Mouse (Mus musculus): ENCODE data around the gene Tspear. TPM values are rescaled to one million over a fixed set of nuclear protein-coding genes. Genes with fewer than 3 reads are reported as not detected.

The Tspear gene
- polyA plus RNA-seq, 1 experiment from 2014 or later: 0.07 TPM

- no peak overlapping the region for H3K27ac ChIP-seq (replicated peaks)
- no peaks in the 10 kb centered on the region for H3K36me3 ChIP-seq
- H3K4me3 ChIP-seq: no peak overlapping the region
- no peak for ATAC-seq (ENCODE audit: extremely low read depth, insufficient number of reproducible peaks, low FRiP score, low TSS enrichment)
- no peak overlapping the region for H3K4me2 ChIP-seq
- H3K9me3 ChIP-seq: no peaks in the 10 kb centered on the region
- 53% methylated on average over 4 of the region's 4 CpGs for WGBS
- peaks cover 17% of the 10 kb centered on the region for H3K4me1 ChIP-seq
- H3K9ac ChIP-seq: no peak overlapping the region
- 0 out of 2 replicates have a peak, but pooled peaks cover 7% of the 10 kb centered on the region for H3K27me3 ChIP-seq (replicated peaks)
Observed at GRCm38 (mm10) chr10:77913292-77913691, 226.9 kb downstream of the Tspear start.

GRCm38 (mm10) chr10:77916636-77917335, 230.4 kb downstream of the Tspear start:
- no peaks in the 10 kb centered on the region for H3K9me3 ChIP-seq
- no peak for ATAC-seq (ENCODE audit: extremely low read depth, insufficient number of reproducible peaks, low FRiP score, low TSS enrichment)
- H3K36me3 ChIP-seq: no peaks in the 10 kb centered on the region
- H3K27ac ChIP-seq (replicated peaks): no peak overlapping the region
- H3K9ac ChIP-seq: no peak overlapping the region
- H3K4me2 ChIP-seq: no peak overlapping the region
- H3K4me3 ChIP-seq: no peak overlapping the region
- H3K4me1 ChIP-seq: peaks cover 17% of the 10 kb centered on the region
- WGBS: 60% methylated on average over 8 of the region's 8 CpGs
- 0 out of 2 replicates have a peak, but pooled peaks cover 5% of the 10 kb centered on the region for H3K27me3 ChIP-seq (replicated peaks)

GRCm38 (mm10) chr10:77921009-77921408, 234.6 kb downstream of the Tspear start:
- Histone ChIP-seq H3K4me2 (no peak overlapping the region), H3K36me3 (no peaks in the 10 kb centered on the region), H3K9me3 (no peaks in the 10 kb centered on the region), H3K4me1 (no peaks in the 10 kb centered on the region), H3K27me3 (replicated peaks) (peaks cover 23% of the 10 kb centered on the region; the same call in 1 of the 2 replicates), H3K4me3 (no peak overlapping the region), H3K9ac (no peak overlapping the region), H3K27ac (replicated peaks) (no peak overlapping the region)
- ATAC-seq (ENCODE audit: extremely low read depth, insufficient number of reproducible peaks, low FRiP score, low TSS enrichment): no peak; the same call in 1 of the 2 replicates
- WGBS: 50% methylated on average over 5 of the region's 5 CpGs

DNA sequence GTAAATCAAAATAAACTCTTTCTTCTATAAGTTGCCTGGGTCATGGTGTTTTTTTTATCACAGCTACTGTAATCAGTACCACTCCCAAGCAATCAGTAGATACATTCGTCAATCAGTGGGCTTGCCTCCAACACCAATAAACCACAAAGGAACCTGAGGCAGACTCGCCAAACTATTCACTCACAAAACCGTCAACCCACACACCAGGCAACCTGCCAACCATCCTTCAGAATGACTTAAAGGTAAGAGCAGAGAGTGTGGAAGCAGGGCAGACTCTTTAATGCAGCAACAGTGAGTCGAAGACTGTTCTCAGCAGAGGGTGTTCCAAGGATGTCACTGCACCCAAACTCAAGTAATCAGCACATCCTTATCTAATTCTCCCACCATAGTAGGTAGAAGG, 236.3 kb downstream of the Tspear start:
- no peaks in the 10 kb centered on the region for H3K36me3 ChIP-seq
- no peak overlapping the region for H3K4me2 ChIP-seq
- no peak overlapping the region for H3K9ac ChIP-seq
- no peak overlapping the region for H3K4me3 ChIP-seq
- no peak for ATAC-seq (ENCODE audit: extremely low read depth, insufficient number of reproducible peaks, low FRiP score, low TSS enrichment)
- H3K27me3 ChIP-seq (replicated peaks): peaks cover 23% of the 10 kb centered on the region; the same call in 1 of the 2 replicates
- H3K9me3 ChIP-seq: no peaks in the 10 kb centered on the region
- H3K27ac ChIP-seq (replicated peaks): no peak overlapping the region
- no peaks in the 10 kb centered on the region for H3K4me1 ChIP-seq
- 49% methylated on average over 4 of the region's 4 CpGs for WGBS

- Histone ChIP-seq H3K4me2 (no peak overlapping the region), H3K4me3 (no peak overlapping the region), H3K9me3 (no peaks in the 10 kb centered on the region), H3K36me3 (no peaks in the 10 kb centered on the region), H3K27me3 (replicated peaks) (peaks cover 23% of the 10 kb centered on the region; the same call in 1 of the 2 replicates), H3K27ac (replicated peaks) (no peak overlapping the region), H3K9ac (no peak overlapping the region), H3K4me1 (no peaks in the 10 kb centered on the region)
- 30% methylated on average over 7 of the region's 7 CpGs for WGBS
- ATAC-seq (ENCODE audit: extremely low read depth, insufficient number of reproducible peaks, low FRiP score, low TSS enrichment): no peak
Observed at GRCm38 (mm10) chr10:77926140-77926539, 239.8 kb downstream of the Tspear start.

GRCm38 (mm10) chr10:77927375-77927774, 241.0 kb downstream of the Tspear start:
- Histone ChIP-seq H3K4me1 (no peaks in the 10 kb centered on the region), H3K4me2 (no peak overlapping the region), H3K27ac (replicated peaks) (no peak overlapping the region), H3K9me3 (no peaks in the 10 kb centered on the region), H3K36me3 (no peaks in the 10 kb centered on the region), H3K9ac (no peak overlapping the region), H3K4me3 (no peak overlapping the region), H3K27me3 (replicated peaks) (peaks cover 15% of the 10 kb centered on the region; the same call in 1 of the 2 replicates)
- no peak for ATAC-seq (ENCODE audit: extremely low read depth, insufficient number of reproducible peaks, low FRiP score, low TSS enrichment)
- WGBS: 78% methylated on average over 10 of the region's 10 CpGs

MicroRNAs encoded within 50 kb of the gene (microRNA counts, 519-probe panel; counts per million panel counts)
- 209 counts per million, percentile 61 among the panel's probes with 10 or more counts for microRNA mmu-miR-1930

Small RNAs within 50 kb of the gene (microRNA-seq; reads per million reads assigned to microRNA genes)
- gene Mir1930: 10.0 reads per million, percentile 27 among the genes with 10 or more reads in this experiment

Other genes starting within 250 kb of the Tspear start
- 23.9 and 24.0 TPM in 2 replicates for gene Fam207a, start 170.8 kb upstream of the Tspear start, polyA plus RNA-seq (2015; fragmentation: Nextera tagmentation; extraction: Ambion mirVana)
- 1.5 and 1.6 TPM in 2 replicates for gene Itgb2, start 156.3 kb upstream of the Tspear start, polyA plus RNA-seq (2015; fragmentation: Nextera tagmentation; extraction: Ambion mirVana)
- 103 and 110 TPM in 2 replicates for gene Pttg1ip, start 104.8 kb upstream of the Tspear start, polyA plus RNA-seq (2015; fragmentation: Nextera tagmentation; extraction: Ambion mirVana)
- gene Sumo3, start 80.5 kb upstream of the Tspear start, polyA plus RNA-seq (2015; fragmentation: Nextera tagmentation; extraction: Ambion mirVana): 171 and 186 TPM in 2 replicates
- gene Gm49325, start 80.4 kb upstream of the Tspear start, polyA plus RNA-seq (2015; fragmentation: Nextera tagmentation; extraction: Ambion mirVana): 2.8 TPM in 1 of 2 replicates, not detected in the other
- gene Ube2g2, start 64.3 kb upstream of the Tspear start, polyA plus RNA-seq (2015; fragmentation: Nextera tagmentation; extraction: Ambion mirVana): 78.6 and 81.9 TPM in 2 replicates
- gene Gm19402, start 4.2 kb downstream of the Tspear start, polyA plus RNA-seq (2015; fragmentation: Nextera tagmentation; extraction: Ambion mirVana): not detected in 2 replicates
- gene Gm9508, start 10.7 kb downstream of the Tspear start, polyA plus RNA-seq (2015; fragmentation: Nextera tagmentation; extraction: Ambion mirVana): not detected in 2 replicates
- gene Gm10272, start 20.1 kb downstream of the Tspear start, polyA plus RNA-seq (2015; fragmentation: Nextera tagmentation; extraction: Ambion mirVana): not detected in 2 replicates
- gene Gm10024, start 24.9 kb downstream of the Tspear start, polyA plus RNA-seq (2015; fragmentation: Nextera tagmentation; extraction: Ambion mirVana): not detected in 2 replicates
- gene Gm10142, start 29.2 kb downstream of the Tspear start, polyA plus RNA-seq (2015; fragmentation: Nextera tagmentation; extraction: Ambion mirVana): not detected in 2 replicates
- gene Krtap12-1, start 34.0 kb downstream of the Tspear start, polyA plus RNA-seq (2015; fragmentation: Nextera tagmentation; extraction: Ambion mirVana): not detected in 2 replicates
- gene Gm10100, start 39.9 kb downstream of the Tspear start, polyA plus RNA-seq (2015; fragmentation: Nextera tagmentation; extraction: Ambion mirVana): not detected in 2 replicates
- not detected in 2 replicates for gene Gm18596, start 56.1 kb downstream of the Tspear start, polyA plus RNA-seq (2015; fragmentation: Nextera tagmentation; extraction: Ambion mirVana)
- gene Gm9736, start 64.8 kb downstream of the Tspear start, polyA plus RNA-seq (2015; fragmentation: Nextera tagmentation; extraction: Ambion mirVana): not detected in 2 replicates
- gene Gm3233, start 73.1 kb downstream of the Tspear start, polyA plus RNA-seq (2015; fragmentation: Nextera tagmentation; extraction: Ambion mirVana): not detected in 2 replicates
- gene Gm3238, start 84.8 kb downstream of the Tspear start, polyA plus RNA-seq (2015; fragmentation: Nextera tagmentation; extraction: Ambion mirVana): not detected in 2 replicates
- gene Gm7138, start 90.4 kb downstream of the Tspear start, polyA plus RNA-seq (2015; fragmentation: Nextera tagmentation; extraction: Ambion mirVana): not detected in 2 replicates
- not detected in 2 replicates for gene Gm3250, start 96.0 kb downstream of the Tspear start, polyA plus RNA-seq (2015; fragmentation: Nextera tagmentation; extraction: Ambion mirVana)
- not detected in 2 replicates for gene Gm7137, start 101.6 kb downstream of the Tspear start, polyA plus RNA-seq (2015; fragmentation: Nextera tagmentation; extraction: Ambion mirVana)
- not detected in 2 replicates for gene Gm9639, start 108.5 kb downstream of the Tspear start, polyA plus RNA-seq (2015; fragmentation: Nextera tagmentation; extraction: Ambion mirVana)
- not detected in 2 replicates for gene Gm19668, start 112.6 kb downstream of the Tspear start, polyA plus RNA-seq (2015; fragmentation: Nextera tagmentation; extraction: Ambion mirVana)
- not detected in 2 replicates for gene Gm9507, start 125.3 kb downstream of the Tspear start, polyA plus RNA-seq (2015; fragmentation: Nextera tagmentation; extraction: Ambion mirVana)
- gene Gm2696, start 128.1 kb downstream of the Tspear start, polyA plus RNA-seq (2015; fragmentation: Nextera tagmentation; extraction: Ambion mirVana): not detected in 2 replicates
- not detected in 2 replicates for gene Krtap10-4, start 140.5 kb downstream of the Tspear start, polyA plus RNA-seq (2015; fragmentation: Nextera tagmentation; extraction: Ambion mirVana)
- not detected in 2 replicates for gene Krtap10-10, start 149.4 kb downstream of the Tspear start, polyA plus RNA-seq (2015; fragmentation: Nextera tagmentation; extraction: Ambion mirVana)
- gene Gm36176, start 160.2 kb downstream of the Tspear start, polyA plus RNA-seq (2015; fragmentation: Nextera tagmentation; extraction: Ambion mirVana): not detected in 2 replicates
- gene Gm10318, start 166.3 kb downstream of the Tspear start, polyA plus RNA-seq (2015; fragmentation: Nextera tagmentation; extraction: Ambion mirVana): not detected in 2 replicates
- gene Gm3285, start 175.4 kb downstream of the Tspear start, polyA plus RNA-seq (2015; fragmentation: Nextera tagmentation; extraction: Ambion mirVana): not detected in 2 replicates
- gene Lrrc3, start 216.0 kb downstream of the Tspear start, polyA plus RNA-seq (2015; fragmentation: Nextera tagmentation; extraction: Ambion mirVana): 1.8 and 2.0 TPM in 2 replicates